Mouse (Mus musculus) hindbrain, embryonic 11.5 days (tissue): ENCODE data around the gene Tent4a. TPM values are rescaled to one million over a fixed set of nuclear protein-coding genes. Genes with fewer than 3 reads are reported as not detected.

Experiments
- ATAC-seq: fragments of 200-750 bp; cut with Nextera tagmentation; 2 replicates; pipeline ENCODE4 v1.8.0; 2017; ENCODE audit warnings: mild to moderate bottlenecking, moderate TSS enrichment, moderate library complexity; ENCODE audit not compliant: low FRiP score
- DNase-seq: peaks from one replicate; pipeline ENCODE4 v3.0.0-alpha.2; 2015; ENCODE audit warnings: low spot score
- H3K27ac ChIP-seq: fragments of 300-500 bp; sonication (generic); 2 replicates; pipeline ENCODE4 v1.5.1; 2014; ENCODE audit warnings: mild to moderate bottlenecking, low read depth, low read length
- H3K27me3 ChIP-seq: fragments of 300-500 bp; sonication (generic); 2 replicates; pipeline ENCODE4 v1.6.1; 2014; ENCODE audit warnings: mild to moderate bottlenecking, low read length, moderate library complexity, mixed read lengths; ENCODE audit not compliant: control insufficient read depth, insufficient read depth
- H3K36me3 ChIP-seq: fragments of 300-500 bp; sonication (generic); 2 replicates; pipeline ENCODE4 v1.6.1; 2014; ENCODE audit warnings: mild to moderate bottlenecking, low read length, moderate library complexity, mixed read lengths; ENCODE audit not compliant: control insufficient read depth, insufficient read depth
- H3K4me1 ChIP-seq: fragments of 300-500 bp; sonication (generic); replicated peaks from 2 replicates; pipeline ENCODE4 v1.6.1; 2014; ENCODE audit warnings: low read length, mixed read lengths; ENCODE audit not compliant: control insufficient read depth, insufficient read depth
- H3K4me2 ChIP-seq: fragments of 300-500 bp; sonication (generic); replicated peaks from 2 replicates; pipeline ENCODE4 v1.6.1; 2014; ENCODE audit warnings: mild to moderate bottlenecking, low read depth, low read length
- H3K4me3 ChIP-seq: fragments of 300-500 bp; sonication (generic); 2 replicates; pipeline ENCODE4 v1.5.1; 2014; ENCODE audit warnings: low read depth, low read length
- H3K9ac ChIP-seq: fragments of 300-500 bp; sonication (generic); 2 replicates; pipeline ENCODE4 v1.6.1; 2014; ENCODE audit warnings: low read depth, low read length
- H3K9me3 ChIP-seq: fragments of 300-500 bp; sonication (generic); 2 replicates; pipeline ENCODE4 v1.6.1; 2016; ENCODE audit warnings: low read length; ENCODE audit not compliant: control insufficient read depth
- WGBS: fragments of 180-500 bp; shearing (Covaris S2); extraction: QIAGEN DNeasy Blood & Tissue Kit; methylation state at CpG from one replicate; pipeline ENCODE4 v1.1.7; 2014; 5-methylcytosine and 5-hydroxymethylcytosine counted together
- polyA plus RNA-seq: library from polyadenylated mRNA; unstranded; fragments of >200 nt; fragmentation: Nextera tagmentation; extraction: Ambion mirVana; gene quantifications from 2 replicates; pipeline ENCODE4 v1.2.1, GENCODE M21; 2014

Gene Tent4a
- polyA plus RNA-seq, 1 experiment from 2014 or later = 8.8 TPM

DNA sequence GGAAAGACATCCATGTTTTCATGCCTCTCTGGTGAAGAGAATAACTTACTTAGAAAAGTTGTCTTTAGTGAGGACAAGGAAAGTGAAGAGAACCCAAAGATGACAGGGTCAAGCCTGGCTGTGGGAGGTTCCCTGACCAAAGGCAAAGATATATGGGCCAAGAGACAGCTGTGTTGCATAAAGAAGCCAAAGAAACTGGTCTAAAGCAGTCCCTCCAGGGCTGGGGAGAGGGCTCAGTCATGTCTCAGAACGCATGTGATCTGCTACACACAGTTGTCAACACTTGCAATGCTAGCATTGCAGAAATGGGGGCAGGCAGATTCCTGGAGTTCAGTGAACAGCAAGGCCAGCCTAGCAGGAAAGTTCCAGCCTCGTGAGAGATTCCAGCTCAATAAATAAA, 77.3 kb downstream of the Tent4a start:
- H3K27ac ChIP-seq = no peak overlapping the region
- no peaks in the 10 kb centered on the region for H3K4me1 ChIP-seq
- no peak overlapping the region for H3K9ac ChIP-seq
- no peak overlapping the region for H3K4me2 ChIP-seq
- no peaks in the 10 kb centered on the region for H3K27me3 ChIP-seq
- H3K36me3 ChIP-seq = no peaks in the 10 kb centered on the region
- no peak for ATAC-seq
- DNase-seq = no peak
- 80% methylated on average over 2 of the region's 2 CpGs for WGBS
- no peak overlapping the region for H3K4me3 ChIP-seq
- no peaks in the 10 kb centered on the region for H3K9me3 ChIP-seq

DNA sequence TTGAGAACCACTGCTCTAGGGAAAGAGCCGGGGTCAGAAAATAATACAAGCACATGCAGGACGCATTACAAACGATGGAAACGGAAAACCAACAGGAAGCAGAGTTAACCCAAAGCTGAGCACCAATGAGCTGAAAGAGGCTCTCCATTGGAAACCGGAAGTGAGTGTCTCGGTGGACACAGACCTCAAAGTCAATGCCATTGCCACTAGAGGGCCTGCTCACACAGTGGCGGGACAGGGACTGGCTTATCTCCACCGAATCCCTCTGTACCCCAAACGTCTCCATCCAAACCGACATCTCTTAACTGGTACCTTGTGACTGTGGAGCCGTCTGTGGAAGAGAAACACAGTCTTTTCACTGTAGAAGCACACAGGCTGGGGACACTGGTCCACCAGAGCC, 77.8 kb downstream of the Tent4a start:
- Histone ChIP-seq H3K27me3 (no peaks in the 10 kb centered on the region), H3K9ac (no peak overlapping the region), H3K36me3 (no peaks in the 10 kb centered on the region), H3K4me1 (no peaks in the 10 kb centered on the region), H3K4me3 (no peak overlapping the region), H3K9me3 (no peaks in the 10 kb centered on the region), H3K27ac (no peak overlapping the region), H3K4me2 (no peak overlapping the region)
- DNase-seq = no peak
- ATAC-seq = no peak
- 83% methylated on average over 11 of the region's 11 CpGs for WGBS

DNA sequence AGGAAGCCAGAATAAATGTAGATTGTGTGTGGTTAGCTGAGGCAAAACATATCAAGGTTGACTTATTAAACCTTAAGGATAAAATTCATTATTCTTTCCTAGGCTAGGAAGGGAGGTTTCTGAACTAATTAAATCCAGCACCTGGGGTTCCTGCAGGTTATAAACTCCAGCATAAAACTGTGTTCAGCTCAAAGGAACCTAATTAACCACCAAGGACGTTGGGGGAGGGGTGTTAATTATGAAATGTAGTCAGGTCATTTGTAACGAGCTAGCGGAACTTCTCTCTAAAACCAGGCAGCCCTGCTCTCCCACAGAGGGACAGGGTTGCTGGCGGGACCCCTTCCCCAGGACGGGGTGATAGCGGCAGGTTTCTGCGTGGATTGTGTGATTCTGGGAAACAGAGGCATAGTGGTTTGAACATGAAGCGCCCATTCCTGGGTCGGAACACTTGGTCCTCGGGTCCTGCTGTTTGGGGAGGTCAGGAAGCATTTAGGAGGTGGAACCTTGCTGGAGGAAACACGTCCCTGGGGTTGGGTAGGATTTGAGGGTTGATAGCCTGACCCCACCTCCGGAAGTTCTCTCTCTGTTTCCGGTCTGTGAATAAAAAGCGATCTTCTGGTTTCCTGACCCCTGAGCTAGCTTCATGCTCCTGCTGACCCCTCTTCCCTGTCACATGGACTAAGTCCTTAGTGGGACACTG, 78.8 kb downstream of the Tent4a start:
- H3K4me1 ChIP-seq = no peaks in the 10 kb centered on the region
- no peak overlapping the region for H3K4me2 ChIP-seq
- no peaks in the 10 kb centered on the region for H3K36me3 ChIP-seq
- DNase-seq (no peak), ATAC-seq (no peak)
- WGBS = 85% methylated on average over 14 of the region's 14 CpGs
- H3K27ac ChIP-seq = no peak overlapping the region
- no peaks in the 10 kb centered on the region for H3K9me3 ChIP-seq
- H3K9ac ChIP-seq = no peak overlapping the region
- H3K4me3 ChIP-seq = no peak overlapping the region
- H3K27me3 ChIP-seq = no peaks in the 10 kb centered on the region

Other genes with a start within 250 kb of the Tent4a start
- 114 and 134 TPM in 2 replicates for gene Nsun2, start 871 bp downstream of the Tent4a start, polyA plus RNA-seq
- 21.5 TPM in 2 replicates for gene Srd5a1, start 76.8 kb upstream of the Tent4a start, polyA plus RNA-seq
- gene Ube2ql1, start 205.3 kb upstream of the Tent4a start, polyA plus RNA-seq = 14.2 and 16.1 TPM in 2 replicates